Mouse (Mus musculus) small intestine, adult 2 months (tissue): ENCODE measurements around the gene Snrpa.

ENCODE experiments used
- CTCF ChIP-seq: fragments of 200-500 bp; IDR thresholded peaks from 2 replicates; pipeline ENCODE4 v1.5.1; 2012; ENCODE audit warnings: low read depth, mild to moderate bottlenecking, control low read depth, inconsistent platforms, low read length, moderate library complexity, mixed read lengths; ENCODE audit not compliant: insufficient replicate concordance, insufficient read length; ENCODE audit errors: extremely low read depth
- POLR2A ChIP-seq: fragments of 200-500 bp; IDR thresholded peaks from 2 replicates; pipeline ENCODE4 v1.6.1; 2012; ENCODE audit warnings: low read depth, mild to moderate bottlenecking, control low read depth, inconsistent platforms, low read length, moderate library complexity

- TF ChIP-seq POLR2A (no peak), CTCF (no peak)
These were observed 34.3 kb downstream of the Snrpa start for GRCm38 (mm10) chr7:27161744-27162143.
